Mouse (Mus musculus) limb, embryonic 11.5 days (tissue): ENCODE measurements around the gene Prkd2. TPM values are rescaled to one million over a fixed set of nuclear protein-coding genes. Genes with fewer than 3 reads are reported as not detected.

ENCODE experiments used
- ATAC-seq: fragments of 200-750 bp; cut with Nextera tagmentation; 2 replicates; pipeline ENCODE4 v1.8.0; 2017; ENCODE audit warnings: low read depth; ENCODE audit not compliant: insufficient number of reproducible peaks, low FRiP score, low TSS enrichment
- DNase-seq: peaks from one replicate; pipeline ENCODE4 v3.0.0-alpha.2; 2015; ENCODE audit warnings: low spot score
- H3K27ac ChIP-seq: fragments of 300-500 bp; sonication (generic); replicated peaks from 2 replicates; pipeline ENCODE4 v1.5.1; 2014; ENCODE audit warnings: low read depth, mild to moderate bottlenecking, low read length
- H3K27me3 ChIP-seq: fragments of 300-500 bp; sonication (generic); 2 replicates; pipeline ENCODE4 v1.6.1; 2014; ENCODE audit warnings: mild to moderate bottlenecking, low read length, mixed read lengths; ENCODE audit not compliant: control insufficient read depth, insufficient read depth
- H3K36me3 ChIP-seq: fragments of 300-500 bp; sonication (generic); 2 replicates; pipeline ENCODE4 v1.6.1; 2014; ENCODE audit warnings: mild to moderate bottlenecking, low read length, moderate library complexity, mixed read lengths; ENCODE audit not compliant: control insufficient read depth, insufficient read depth
- H3K4me1 ChIP-seq: fragments of 300-500 bp; sonication (generic); 2 replicates; pipeline ENCODE4 v1.6.1; 2014; ENCODE audit warnings: low read length, mixed read lengths; ENCODE audit not compliant: control insufficient read depth, insufficient read depth
- H3K4me2 ChIP-seq: fragments of 300-500 bp; sonication (generic); 2 replicates; pipeline ENCODE4 v1.6.1; 2014; ENCODE audit warnings: low read depth, mild to moderate bottlenecking, moderate library complexity; ENCODE audit not compliant: severe bottlenecking
- H3K4me3 ChIP-seq: fragments of 300-500 bp; sonication (generic); 2 replicates; pipeline ENCODE4 v1.5.1; 2014; ENCODE audit warnings: low read depth, low read length
- H3K9ac ChIP-seq: fragments of 300-500 bp; sonication (generic); 2 replicates; pipeline ENCODE4 v1.6.1; 2014; ENCODE audit warnings: mild to moderate bottlenecking, low read length
- H3K9me3 ChIP-seq: fragments of 300-500 bp; sonication (generic); 2 replicates; pipeline ENCODE4 v1.6.1; 2016; ENCODE audit warnings: low read length; ENCODE audit not compliant: control insufficient read depth
- WGBS: fragments of 180-500 bp; shearing (Covaris S2); extraction: QIAGEN DNeasy Blood & Tissue Kit; methylation state at CpG from one replicate; pipeline ENCODE4 v1.1.7; 2014; 5-methylcytosine and 5-hydroxymethylcytosine counted together
- polyA plus RNA-seq: library from polyadenylated mRNA; unstranded; fragments of >200 nt; fragmentation: Nextera tagmentation; extraction: Ambion mirVana; gene quantifications from 2 replicates; pipeline ENCODE4 v1.2.1, GENCODE M21; 2014

The Prkd2 gene
- polyA plus RNA-seq, 1 experiment from 2014 or later = 16.6 TPM

DNA sequence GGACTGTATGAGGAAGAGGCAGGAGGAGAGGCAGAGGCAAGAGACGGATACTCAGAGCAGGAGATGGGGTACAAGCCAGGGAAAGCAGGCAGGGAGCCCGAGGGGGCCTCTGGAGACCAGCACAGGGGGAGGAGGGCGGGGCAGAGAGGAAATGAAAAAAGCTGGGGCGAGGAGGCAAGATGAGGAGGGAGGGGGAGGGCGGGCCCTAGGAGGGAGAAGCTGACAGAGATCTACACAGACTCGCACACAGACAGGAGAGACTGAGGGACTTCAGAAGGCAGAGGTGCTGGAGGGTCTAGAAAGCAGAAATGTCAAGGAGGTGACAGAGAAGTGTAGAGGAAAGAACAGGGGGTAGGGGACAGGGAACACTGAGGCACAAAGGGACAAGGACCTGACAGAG is 63.6 kb downstream of the Prkd2 start, which contains the start of gene Ptgir:
Gene Ptgir (plus strand): TSS at position 210 of the 400 bp plus-strand sequence.
- Histone ChIP-seq H3K36me3 (no peaks in the 10 kb centered on the region), H3K4me2 (0 out of 2 replicates have a peak within 1 kb of the TSS, but pooled peaks have one; percentile 7), H3K27ac (no peak within 1 kb of the TSS), H3K4me1 (peaks cover 27% of the 10 kb centered on the region), H3K27me3 (no peaks in the 10 kb centered on the region), H3K9ac (peak within 1 kb of the TSS; percentile 30; the same call in 1 of the 2 replicates), H3K9me3 (no peaks in the 10 kb centered on the region), H3K4me3 (no peak within 1 kb of the TSS)
- ATAC-seq (no peak), DNase-seq (no peak)
- WGBS = 13% methylated on average over 6 of the region's 6 CpGs

GRCm38 (mm10) chr7:16906889-16907559 is 64.3 kb downstream of the Prkd2 start:
- no peaks in the 10 kb centered on the region for H3K27me3 ChIP-seq
- H3K27ac ChIP-seq = no peak overlapping the region
- ATAC-seq (no peak), DNase-seq (no peak)
- H3K9me3 ChIP-seq = no peaks in the 10 kb centered on the region
- H3K4me1 ChIP-seq = peaks cover 22% of the 10 kb centered on the region
- 93% methylated on average over 41 of the region's 41 CpGs for WGBS
- H3K4me3 ChIP-seq = no peak overlapping the region
- no peak overlapping the region for H3K4me2 ChIP-seq
- H3K9ac ChIP-seq = no peak overlapping the region
- H3K36me3 ChIP-seq = no peaks in the 10 kb centered on the region

DNA sequence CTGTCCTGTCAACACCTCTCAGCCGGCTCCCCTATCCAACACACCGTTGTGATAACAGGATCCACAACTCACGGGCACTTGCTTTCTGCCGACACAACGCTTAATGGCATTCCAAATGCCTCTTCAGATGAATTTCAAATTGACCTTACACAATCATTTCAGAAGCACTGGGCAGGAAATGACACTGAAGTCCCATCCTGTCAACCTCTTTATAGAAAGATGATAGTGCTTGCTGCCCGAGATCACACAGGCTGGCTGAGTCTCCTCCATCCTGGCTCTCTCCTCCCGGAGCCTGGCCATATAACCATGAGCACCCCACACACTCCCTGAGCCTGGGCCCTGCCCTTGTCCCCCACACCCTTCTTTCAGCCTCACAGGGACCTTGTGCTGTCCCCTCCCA is 65.1 kb downstream of the Prkd2 start:
- Histone ChIP-seq H3K9ac (no peak overlapping the region), H3K4me3 (no peak overlapping the region), H3K4me1 (peaks cover 21% of the 10 kb centered on the region), H3K4me2 (no peak overlapping the region), H3K9me3 (no peaks in the 10 kb centered on the region), H3K27me3 (no peaks in the 10 kb centered on the region), H3K36me3 (no peaks in the 10 kb centered on the region), H3K27ac (no peak overlapping the region)
- DNase-seq = no peak
- no peak for ATAC-seq
- 77% methylated on average over 7 of the region's 7 CpGs for WGBS

GRCm38 (mm10) chr7:16908367-16908766 is 65.7 kb downstream of the Prkd2 start:
- Histone ChIP-seq H3K27ac (no peak overlapping the region), H3K9me3 (no peaks in the 10 kb centered on the region), H3K4me2 (no peak overlapping the region), H3K9ac (no peak overlapping the region), H3K27me3 (no peaks in the 10 kb centered on the region), H3K36me3 (no peaks in the 10 kb centered on the region), H3K4me1 (peaks cover 21% of the 10 kb centered on the region), H3K4me3 (no peak overlapping the region)
- no peak for DNase-seq
- 51% methylated on average over 11 of the region's 11 CpGs for WGBS
- ATAC-seq = no peak

DNA sequence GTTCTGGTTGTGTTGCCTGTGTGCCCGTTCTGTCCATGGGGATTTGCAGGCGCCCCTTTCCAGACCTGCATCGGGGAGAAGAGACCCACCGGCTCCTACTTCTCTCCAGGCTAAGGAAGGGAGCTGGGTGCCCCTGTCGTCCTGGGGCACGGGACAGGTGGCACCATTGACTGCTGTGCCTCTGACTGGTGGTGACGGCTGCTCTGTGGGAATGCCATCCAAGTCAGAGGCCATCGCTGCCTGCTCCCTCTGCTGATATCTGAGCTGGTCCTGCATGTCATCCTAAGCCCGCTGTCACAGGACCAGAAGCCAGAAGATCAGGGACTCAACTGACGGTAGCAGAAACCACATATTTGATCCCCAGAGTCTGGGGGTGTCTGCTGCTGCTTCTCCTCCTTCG is 66.2 kb downstream of the Prkd2 start:
- Histone ChIP-seq H3K36me3 (no peaks in the 10 kb centered on the region), H3K27me3 (no peaks in the 10 kb centered on the region), H3K27ac (no peak overlapping the region), H3K4me2 (no peak overlapping the region), H3K9ac (no peak overlapping the region), H3K4me1 (peaks cover 21% of the 10 kb centered on the region), H3K4me3 (no peak overlapping the region), H3K9me3 (no peaks in the 10 kb centered on the region)
- no peak for DNase-seq
- WGBS = 63% methylated on average over 11 of the region's 11 CpGs
- ATAC-seq = no peak

GRCm38 (mm10) chr7:16909909-16910308 is 67.2 kb downstream of the Prkd2 start:
- H3K36me3 ChIP-seq = no peaks in the 10 kb centered on the region; the same call in 1 of the 2 replicates
- peaks cover 21% of the 10 kb centered on the region for H3K4me1 ChIP-seq
- no peak for ATAC-seq
- H3K9me3 ChIP-seq = no peaks in the 10 kb centered on the region
- H3K4me2 ChIP-seq = no peak overlapping the region
- no peak for DNase-seq
- no peaks in the 10 kb centered on the region for H3K27me3 ChIP-seq
- no peak overlapping the region for H3K27ac ChIP-seq
- H3K9ac ChIP-seq = no peak overlapping the region
- no peak overlapping the region for H3K4me3 ChIP-seq
- 42% methylated on average over 10 of the region's 10 CpGs for WGBS

- no peak overlapping the region for H3K4me3 ChIP-seq
- no peak for DNase-seq
- no peaks in the 10 kb centered on the region for H3K9me3 ChIP-seq
- H3K27ac ChIP-seq = no peak overlapping the region
- WGBS = 94% methylated on average over 3 of the region's 3 CpGs
- no peak overlapping the region for H3K4me2 ChIP-seq
- no peaks in the 10 kb centered on the region for H3K27me3 ChIP-seq
- no peak for ATAC-seq
- H3K4me1 ChIP-seq = peaks cover 6% of the 10 kb centered on the region; the same call in 1 of the 2 replicates
- peaks cover 9% of the 10 kb centered on the region for H3K36me3 ChIP-seq
- H3K9ac ChIP-seq = no peak overlapping the region
Observed at GRCm38 (mm10) chr7:16911904-16912303, 69.2 kb downstream of the Prkd2 start.

DNA sequence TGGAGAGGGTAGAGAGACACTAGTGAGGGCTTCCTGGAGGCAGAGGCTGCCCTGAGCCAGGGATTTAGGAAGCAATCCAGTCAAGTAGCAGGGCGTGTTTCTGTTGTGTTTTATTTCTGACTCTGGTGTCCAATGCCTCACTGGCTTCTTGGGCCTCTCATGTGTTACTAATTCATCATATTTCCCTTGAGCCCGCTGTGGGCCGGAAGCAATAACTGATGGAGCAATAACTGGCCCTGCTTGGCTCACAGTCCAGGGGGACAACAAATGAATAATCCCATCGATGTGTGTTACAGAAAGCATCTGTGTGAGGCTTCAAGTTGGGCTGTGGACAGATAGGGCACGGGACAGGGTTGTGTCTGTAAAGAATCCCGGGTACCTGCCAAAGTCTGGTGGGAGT is 69.7 kb downstream of the Prkd2 start:
- no peak for ATAC-seq
- Histone ChIP-seq H3K4me2 (no peak overlapping the region), H3K9me3 (no peaks in the 10 kb centered on the region), H3K27ac (no peak overlapping the region), H3K36me3 (peaks cover 14% of the 10 kb centered on the region), H3K4me3 (no peak overlapping the region), H3K4me1 (peaks cover 6% of the 10 kb centered on the region; the same call in 1 of the 2 replicates), H3K9ac (no peak overlapping the region), H3K27me3 (no peaks in the 10 kb centered on the region)
- DNase-seq = no peak
- WGBS = 68% methylated on average over 6 of the region's 6 CpGs
